Mouse (Mus musculus) heart, embryonic 15.5 days (tissue): ENCODE measurements around the gene Zbtb17. TPM values are rescaled to one million over a fixed set of nuclear protein-coding genes. Genes with fewer than 3 reads are reported as not detected.
A peak's percentile ranks its signal among the peaks of the same experiment; 100 is the strongest.

Experiments used
- ATAC-seq: fragments of 200-750 bp; cut with Nextera tagmentation; replicated peaks from 2 replicates; pipeline ENCODE4 v1.8.0; 2017; ENCODE audit warnings: low read depth, moderate TSS enrichment; ENCODE audit not compliant: insufficient number of reproducible peaks, insufficient read depth, low FRiP score
- H3K27ac ChIP-seq: fragments of 300-500 bp; sonication (generic); 2 replicates; pipeline ENCODE4 v1.5.1; 2015; ENCODE audit warnings: mild to moderate bottlenecking, inconsistent platforms
- H3K27me3 ChIP-seq: fragments of 300-500 bp; sonication (generic); 2 replicates; pipeline ENCODE4 v1.6.1; 2015; ENCODE audit warnings: inconsistent platforms
- H3K36me3 ChIP-seq: fragments of 300-500 bp; sonication (generic); 2 replicates; pipeline ENCODE4 v1.6.1; 2015; ENCODE audit warnings: mild to moderate bottlenecking, inconsistent platforms
- H3K4me1 ChIP-seq: fragments of 300-500 bp; sonication (generic); replicated peaks from 2 replicates; pipeline ENCODE4 v1.6.1; 2015; ENCODE audit warnings: inconsistent platforms
- H3K4me2 ChIP-seq: fragments of 300-500 bp; sonication (generic); 2 replicates; pipeline ENCODE4 v1.6.1; 2015; ENCODE audit warnings: inconsistent platforms, mild to moderate bottlenecking, moderate library complexity
- H3K4me3 ChIP-seq: fragments of 300-500 bp; sonication (generic); 2 replicates; pipeline ENCODE4 v1.5.1; 2015; ENCODE audit warnings: mild to moderate bottlenecking, inconsistent platforms
- H3K9ac ChIP-seq: fragments of 300-500 bp; sonication (generic); 2 replicates; pipeline ENCODE4 v1.6.1; 2015; ENCODE audit warnings: mild to moderate bottlenecking, inconsistent platforms
- H3K9me3 ChIP-seq: fragments of 300-500 bp; sonication (generic); replicated peaks from 2 replicates; pipeline ENCODE4 v1.6.1; 2016; ENCODE audit warnings: inconsistent platforms
- WGBS: fragments of 180-500 bp; shearing (Covaris S2); methylation state at CpG from one replicate; pipeline ENCODE4 v1.1.7; 2015; ENCODE audit warnings: mixed read lengths; 5-methylcytosine and 5-hydroxymethylcytosine counted together
- polyA plus RNA-seq: library from polyadenylated mRNA; unstranded; fragments of >200 nt; fragmentation: Nextera tagmentation; extraction: Ambion mirVana; gene quantifications from 2 replicates; pipeline ENCODE4 v1.2.1, GENCODE M21; 2015

Zbtb17 gene
- polyA plus RNA-seq, 1 experiment from 2014 or later = 17.9 TPM

- Histone ChIP-seq H3K9ac (peak overlapping the region; percentile 30; the same call in 1 of the 2 replicates), H3K27me3 (no peaks in the 10 kb centered on the region), H3K9me3 (no peaks in the 10 kb centered on the region), H3K27ac (peak overlapping the region; percentile 97), H3K4me3 (peak overlapping the region; percentile 65; the same call in 1 of the 2 replicates), H3K4me1 (peaks cover 32% of the 10 kb centered on the region), H3K36me3 (no peaks in the 10 kb centered on the region), H3K4me2 (peak overlapping the region; percentile 75)
- no peak for ATAC-seq
- WGBS = 53% methylated on average over 10 of the region's 10 CpGs
Measured at GRCm38 (mm10) chr4:141426796-141427745, 17.4 kb upstream of the Zbtb17 start.

GRCm38 (mm10) chr4:141427921-141428320 lies 16.5 kb upstream of the Zbtb17 start:
- Histone ChIP-seq H3K27me3 (no peaks in the 10 kb centered on the region), H3K9ac (no peak overlapping the region), H3K4me2 (no peak overlapping the region), H3K4me1 (peaks cover 32% of the 10 kb centered on the region), H3K36me3 (no peaks in the 10 kb centered on the region), H3K9me3 (no peaks in the 10 kb centered on the region), H3K27ac (peak overlapping the region; percentile 97; the same call in 1 of the 2 replicates), H3K4me3 (no peak overlapping the region)
- ATAC-seq = no peak
- 81% methylated on average over 13 of the region's 13 CpGs for WGBS

- ATAC-seq = no peak
- no peak overlapping the region for H3K9ac ChIP-seq
- H3K27ac ChIP-seq = peak overlapping the region; percentile 19; the same call in 1 of the 2 replicates
- no peaks in the 10 kb centered on the region for H3K9me3 ChIP-seq
- H3K36me3 ChIP-seq = no peaks in the 10 kb centered on the region
- no peak overlapping the region for H3K4me3 ChIP-seq
- no peaks in the 10 kb centered on the region for H3K27me3 ChIP-seq
- H3K4me1 ChIP-seq = peaks cover 29% of the 10 kb centered on the region
- WGBS = 70% methylated on average over 6 of the region's 6 CpGs
- no peak overlapping the region for H3K4me2 ChIP-seq
Measured at GRCm38 (mm10) chr4:141429381-141429780, 15.1 kb upstream of the Zbtb17 start.

- Histone ChIP-seq H3K9me3 (no peaks in the 10 kb centered on the region), H3K9ac (no peak overlapping the region), H3K4me1 (peaks cover 26% of the 10 kb centered on the region), H3K27ac (0 out of 2 replicates have a peak overlapping the region, but pooled peaks have one; percentile 19), H3K4me3 (no peak overlapping the region), H3K36me3 (no peaks in the 10 kb centered on the region), H3K4me2 (no peak overlapping the region), H3K27me3 (no peaks in the 10 kb centered on the region)
- 55% methylated on average over 9 of the region's 9 CpGs for WGBS
- no peak for ATAC-seq
Measured at GRCm38 (mm10) chr4:141429847-141430246, 14.6 kb upstream of the Zbtb17 start.

- Histone ChIP-seq H3K4me2 (no peak overlapping the region), H3K4me1 (peaks cover 16% of the 10 kb centered on the region), H3K4me3 (no peak overlapping the region), H3K36me3 (no peaks in the 10 kb centered on the region), H3K9me3 (no peaks in the 10 kb centered on the region), H3K9ac (no peak overlapping the region), H3K27me3 (no peaks in the 10 kb centered on the region), H3K27ac (no peak overlapping the region)
- ATAC-seq = no peak
- 39% methylated on average over 9 of the region's 9 CpGs for whole genome bisulfite sequencing
Measured at GRCm38 (mm10) chr4:141430997-141431396, 13.5 kb upstream of the Zbtb17 start.

GRCm38 (mm10) chr4:141432666-141433065 lies 11.8 kb upstream of the Zbtb17 start:
- no peak overlapping the region for H3K4me3 ChIP-seq
- no peak overlapping the region for H3K27ac ChIP-seq
- WGBS = 55% methylated on average over 14 of the region's 14 CpGs
- no peak for ATAC-seq
- H3K27me3 ChIP-seq = no peaks in the 10 kb centered on the region
- no peak overlapping the region for H3K4me2 ChIP-seq
- no peaks in the 10 kb centered on the region for H3K36me3 ChIP-seq
- H3K4me1 ChIP-seq = no peaks in the 10 kb centered on the region; the same call in 1 of the 2 replicates
- no peak overlapping the region for H3K9ac ChIP-seq
- H3K9me3 ChIP-seq = no peaks in the 10 kb centered on the region

GRCm38 (mm10) chr4:141433191-141433590 lies 11.3 kb upstream of the Zbtb17 start:
- no peak overlapping the region for H3K4me2 ChIP-seq
- no peaks in the 10 kb centered on the region for H3K4me1 ChIP-seq
- no peak for ATAC-seq
- H3K27me3 ChIP-seq = no peaks in the 10 kb centered on the region
- no peak overlapping the region for H3K27ac ChIP-seq
- no peak overlapping the region for H3K4me3 ChIP-seq
- WGBS = 82% methylated on average over 18 of the region's 18 CpGs
- H3K9ac ChIP-seq = no peak overlapping the region
- no peaks in the 10 kb centered on the region for H3K9me3 ChIP-seq
- H3K36me3 ChIP-seq = no peaks in the 10 kb centered on the region

GRCm38 (mm10) chr4:141435974-141436373 lies 8.5 kb upstream of the Zbtb17 start, which contains the start of gene Srarp:
TSS of gene Srarp (minus strand) at chr4:141436105.
- no peak for ATAC-seq
- Histone ChIP-seq H3K9me3 (no peaks in the 10 kb centered on the region), H3K27me3 (no peaks in the 10 kb centered on the region), H3K36me3 (no peaks in the 10 kb centered on the region), H3K4me3 (no peak within 1 kb of the TSS), H3K4me1 (no peaks in the 10 kb centered on the region), H3K4me2 (no peak within 1 kb of the TSS), H3K9ac (no peak within 1 kb of the TSS), H3K27ac (no peak within 1 kb of the TSS)
- WGBS = 74% methylated on average over 1 of the region's 1 CpGs

GRCm38 (mm10) chr4:141439083-141439803 lies 5.2 kb upstream of the Zbtb17 start:
- Histone ChIP-seq H3K4me3 (no peak overlapping the region), H3K27ac (no peak overlapping the region)
- WGBS = 78% methylated on average over 12 of the region's 12 CpGs

GRCm38 (mm10) chr4:141440877-141441276 lies 3.6 kb upstream of the Zbtb17 start:
- ATAC-seq = no peak

More at GRCm38 (mm10) chr4:141439083-141439803, 5.2 kb upstream of the Zbtb17 start:
- Histone ChIP-seq H3K4me2 (no peak overlapping the region), H3K9me3 (no peaks in the 10 kb centered on the region), H3K4me1 (peaks cover 8% of the 10 kb centered on the region), H3K9ac (no peak overlapping the region), H3K36me3 (no peaks in the 10 kb centered on the region), H3K27me3 (no peaks in the 10 kb centered on the region)
- ATAC-seq = no peak

More at GRCm38 (mm10) chr4:141440877-141441276, 3.6 kb upstream of the Zbtb17 start:
- Histone ChIP-seq H3K4me1 (peaks cover 16% of the 10 kb centered on the region), H3K9me3 (no peaks in the 10 kb centered on the region), H3K4me3 (no peak overlapping the region), H3K9ac (no peak overlapping the region), H3K4me2 (no peak overlapping the region), H3K27me3 (no peaks in the 10 kb centered on the region), H3K36me3 (no peaks in the 10 kb centered on the region), H3K27ac (no peak overlapping the region)
